Mouse (Mus musculus) midbrain, postnatal 0 days (tissue): ENCODE data around the gene Zfp148. TPM values are rescaled to one million over a fixed set of nuclear protein-coding genes. Genes with fewer than 3 reads are reported as not detected.

Experiments used
- ATAC-seq: fragments of 200-750 bp; cut with Nextera tagmentation; 2 replicates; pipeline ENCODE4 v1.8.0; 2017; ENCODE audit warnings: moderate number of reproducible peaks, mild to moderate bottlenecking, moderate TSS enrichment, moderate library complexity; ENCODE audit not compliant: low FRiP score
- DNase-seq: peaks from one replicate; pipeline ENCODE4 v3.0.0-alpha.2; 2015; ENCODE audit warnings: low spot score
- H3K27ac ChIP-seq: fragments of 300-500 bp; sonication (generic); 2 replicates; pipeline ENCODE4 v1.5.1; 2014; ENCODE audit warnings: low read depth, mild to moderate bottlenecking, low read length, mixed read lengths
- H3K27me3 ChIP-seq: fragments of 300-500 bp; sonication (generic); 2 replicates; pipeline ENCODE4 v1.6.1; 2014; ENCODE audit warnings: low read length, control low read depth, mixed read lengths; ENCODE audit not compliant: insufficient read depth
- H3K36me3 ChIP-seq: fragments of 300-500 bp; sonication (generic); 2 replicates; pipeline ENCODE4 v1.6.1; 2014; ENCODE audit warnings: low read length, control low read depth, mixed read lengths; ENCODE audit not compliant: insufficient read depth
- H3K4me1 ChIP-seq: fragments of 300-500 bp; sonication (generic); 2 replicates; pipeline ENCODE4 v1.6.1; 2014; ENCODE audit warnings: mild to moderate bottlenecking, control low read depth, antibody characterized with exemption, low read length, mixed read lengths; ENCODE audit not compliant: insufficient read depth
- H3K4me2 ChIP-seq: fragments of 300-500 bp; sonication (generic); 2 replicates; pipeline ENCODE4 v1.6.1; 2014; ENCODE audit warnings: low read depth, mild to moderate bottlenecking, low read length, mixed read lengths; ENCODE audit not compliant: poor library complexity, severe bottlenecking
- H3K4me3 ChIP-seq: fragments of 300-500 bp; sonication (generic); 2 replicates; pipeline ENCODE4 v1.5.1; 2014; ENCODE audit warnings: low read depth, mild to moderate bottlenecking, low read length, moderate library complexity
- H3K9ac ChIP-seq: fragments of 300-500 bp; sonication (generic); replicated peaks from 2 replicates; pipeline ENCODE4 v1.6.1; 2014; ENCODE audit warnings: mild to moderate bottlenecking, low read length, moderate library complexity, mixed read lengths; ENCODE audit not compliant: poor library complexity, severe bottlenecking
- H3K9me3 ChIP-seq: fragments of 300-500 bp; sonication (generic); 2 replicates; pipeline ENCODE4 v1.6.1; 2016; ENCODE audit warnings: low read length, control low read depth
- CTCF ChIP-seq: IDR thresholded peaks from 2 replicates; pipeline ENCODE4 v1.5.1; 2016; ENCODE audit warnings: antibody characterized with exemption, mild to moderate bottlenecking
- WGBS: fragments of 180-500 bp; shearing (Covaris S2); extraction: QIAGEN DNeasy Blood & Tissue Kit; methylation state at CpG from one replicate; pipeline ENCODE4 v1.1.7; 2014; 5-methylcytosine and 5-hydroxymethylcytosine counted together
- polyA plus RNA-seq: library from polyadenylated mRNA; unstranded; fragments of >200 nt; fragmentation: Nextera tagmentation; extraction: Ambion mirVana; gene quantifications from 2 replicates; pipeline ENCODE4 v1.2.1, GENCODE M21; 2015
- total RNA-seq: library from RNA; depleted of rRNA; stranded (reverse); fragments of >200 nt; gene quantifications from 2 replicates; pipeline ENCODE4 v1.2.3, GENCODE M21; 2014

Zfp148 gene
- total and polyA plus RNA-seq, 2 experiments from 2014 or later = 29.0 to 44.2 TPM

GRCm38 (mm10) chr16:33347134-33347533 is 33.5 kb upstream of the Zfp148 start:
- no peak for TF ChIP-seq CTCF
- ATAC-seq (no peak), DNase-seq (no peak)
- H3K9ac ChIP-seq = no peak overlapping the region
- H3K27me3 ChIP-seq = no peaks in the 10 kb centered on the region
- H3K4me3 ChIP-seq = no peak overlapping the region
- no peak overlapping the region for H3K27ac ChIP-seq
- H3K4me1 ChIP-seq = peaks cover 4% of the 10 kb centered on the region; the same call in 1 of the 2 replicates
- no peaks in the 10 kb centered on the region for H3K9me3 ChIP-seq
- WGBS = 80% methylated on average over 5 of the region's 5 CpGs
- H3K4me2 ChIP-seq = no peak overlapping the region
- H3K36me3 ChIP-seq = no peaks in the 10 kb centered on the region

GRCm38 (mm10) chr16:33357805-33358204 is 22.8 kb upstream of the Zfp148 start:
- no peak for DNase-seq
- Histone ChIP-seq H3K27ac (no peak overlapping the region), H3K27me3 (no peaks in the 10 kb centered on the region), H3K36me3 (no peaks in the 10 kb centered on the region), H3K9me3 (no peaks in the 10 kb centered on the region), H3K4me1 (no peaks in the 10 kb centered on the region), H3K4me3 (no peak overlapping the region), H3K9ac (no peak overlapping the region), H3K4me2 (no peak overlapping the region)
- WGBS = 89% methylated on average over 6 of the region's 6 CpGs
- no peak for TF ChIP-seq CTCF
- ATAC-seq = no peak

DNA sequence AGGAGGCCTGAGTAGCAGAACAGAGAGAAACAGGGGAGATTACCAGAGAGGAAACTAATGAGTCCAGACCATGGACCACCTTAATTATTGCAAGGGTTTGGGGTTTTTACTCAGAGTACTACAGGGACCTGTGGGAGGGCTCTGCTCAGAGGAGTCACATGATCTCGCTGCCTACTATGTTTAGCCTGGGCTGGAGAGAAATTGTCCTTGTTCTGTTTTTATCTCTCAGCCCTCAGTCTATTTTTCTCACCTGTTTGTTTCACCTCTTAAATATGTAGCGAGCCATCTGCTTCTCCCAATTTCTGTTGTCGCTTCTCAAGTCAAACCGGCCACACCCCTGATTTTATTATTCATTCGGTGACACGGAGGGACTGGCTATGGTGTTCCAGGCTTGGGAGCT is 14.9 kb upstream of the Zfp148 start:
- Histone ChIP-seq H3K36me3 (no peaks in the 10 kb centered on the region), H3K9ac (no peak overlapping the region), H3K27me3 (no peaks in the 10 kb centered on the region), H3K27ac (no peak overlapping the region), H3K4me3 (no peak overlapping the region), H3K4me1 (no peaks in the 10 kb centered on the region), H3K4me2 (no peak overlapping the region), H3K9me3 (no peaks in the 10 kb centered on the region)
- ATAC-seq = no peak
- no peak for TF ChIP-seq CTCF
- DNase-seq = no peak
- WGBS = 85% methylated on average over 6 of the region's 6 CpGs

DNA sequence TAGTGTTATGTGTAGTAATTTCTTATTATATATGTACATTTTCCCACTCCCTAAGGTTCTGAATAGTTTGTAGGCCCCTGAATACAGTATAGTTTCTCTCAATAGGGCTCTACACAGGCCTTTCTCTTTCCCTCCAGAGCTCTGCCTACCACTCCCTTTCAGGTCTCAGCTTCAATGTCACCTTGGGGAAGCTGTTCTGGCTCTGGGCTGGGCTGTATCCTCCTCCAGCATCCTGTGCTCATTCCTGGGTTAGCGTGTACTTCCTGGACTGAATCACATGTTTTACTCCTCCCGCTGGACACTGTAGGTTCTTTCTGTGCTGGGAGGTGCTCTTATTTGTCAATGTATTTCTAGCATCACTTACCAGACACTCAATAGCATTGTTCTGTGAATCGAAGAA is 12.0 kb upstream of the Zfp148 start:
- H3K4me3 ChIP-seq = no peak overlapping the region
- DNase-seq = no peak
- H3K9ac ChIP-seq = no peak overlapping the region
- no peak for TF ChIP-seq CTCF
- H3K27me3 ChIP-seq = no peaks in the 10 kb centered on the region
- WGBS = 77% methylated on average over 3 of the region's 3 CpGs
- no peaks in the 10 kb centered on the region for H3K4me1 ChIP-seq
- no peak overlapping the region for H3K27ac ChIP-seq
- H3K9me3 ChIP-seq = no peaks in the 10 kb centered on the region
- no peak overlapping the region for H3K4me2 ChIP-seq
- H3K36me3 ChIP-seq = no peaks in the 10 kb centered on the region
- ATAC-seq = no peak

GRCm38 (mm10) chr16:33370836-33371235 is 9.8 kb upstream of the Zfp148 start:
- TF ChIP-seq CTCF = no peak
- WGBS = 63% methylated on average over 6 of the region's 6 CpGs
- Histone ChIP-seq H3K4me3 (no peak overlapping the region), H3K9me3 (no peaks in the 10 kb centered on the region), H3K4me2 (no peak overlapping the region), H3K9ac (no peak overlapping the region), H3K27ac (no peak overlapping the region), H3K4me1 (no peaks in the 10 kb centered on the region), H3K27me3 (no peaks in the 10 kb centered on the region), H3K36me3 (no peaks in the 10 kb centered on the region)
- ATAC-seq = no peak
- DNase-seq = no peak

- TF ChIP-seq CTCF = no peak
- ATAC-seq (no peak), DNase-seq (no peak)
- Histone ChIP-seq H3K4me2 (no peak overlapping the region), H3K9ac (no peak overlapping the region), H3K36me3 (no peaks in the 10 kb centered on the region), H3K27me3 (no peaks in the 10 kb centered on the region), H3K4me1 (no peaks in the 10 kb centered on the region), H3K9me3 (no peaks in the 10 kb centered on the region), H3K4me3 (no peak overlapping the region), H3K27ac (no peak overlapping the region)
- WGBS = 71% methylated on average over 5 of the region's 5 CpGs
Observed at GRCm38 (mm10) chr16:33372611-33373010, 8.0 kb upstream of the Zfp148 start.

GRCm38 (mm10) chr16:33373326-33373725 is 7.3 kb upstream of the Zfp148 start:
- WGBS = 95% methylated on average over 2 of the region's 2 CpGs
- no peaks in the 10 kb centered on the region for H3K4me1 ChIP-seq

More at GRCm38 (mm10) chr16:33373326-33373725, 7.3 kb upstream of the Zfp148 start:
- H3K36me3 ChIP-seq = no peaks in the 10 kb centered on the region
- DNase-seq (no peak), ATAC-seq (no peak)
- H3K27me3 ChIP-seq = no peaks in the 10 kb centered on the region
- H3K4me2 ChIP-seq = no peak overlapping the region
- H3K9me3 ChIP-seq = no peaks in the 10 kb centered on the region
- no peak overlapping the region for H3K4me3 ChIP-seq
- H3K27ac ChIP-seq = no peak overlapping the region
- TF ChIP-seq CTCF = no peak
- no peak overlapping the region for H3K9ac ChIP-seq
